Mouse (Mus musculus) kidney, postnatal 25 days (tissue): ENCODE measurements at regions not wholly inside any gene's neighbourhood (a gene's known extent, or its start where the extent isn't known, plus 50 kb on each side); places are given as distances from the start of the nearest gene placed in this dataset.

ENCODE experiments used
- DNase-seq, 2 experiments: peaks; one replicate each; pipeline ENCODE4 v3.0.0; 2021; ENCODE audit warnings: mixed read lengths in 2 of 2

GRCm38 (mm10) chr6:14044654-14045053 lies 173.3 kb upstream of the 2610001J05Rik start:
- DNase-seq: no peak

GRCm38 (mm10) chr6:14025898-14026297 lies 154.6 kb upstream of the 2610001J05Rik start:
- no peak for DNase-seq

- DNase-seq: no peak
Measured at GRCm38 (mm10) chr6:14018928-14019327, 147.6 kb upstream of the 2610001J05Rik start.

- no peak for DNase-seq
Measured at GRCm38 (mm10) chr6:13982606-13983389, 111.5 kb upstream of the 2610001J05Rik start.

GRCm38 (mm10) chr6:13974710-13975506 lies 103.6 kb upstream of the 2610001J05Rik start:
- no peak for DNase-seq

- DNase-seq: no peak
Measured at GRCm38 (mm10) chr6:13964471-13964870, 93.2 kb upstream of the 2610001J05Rik start.

- DNase-seq: no peak
Measured at GRCm38 (mm10) chr6:13964013-13964412, 92.7 kb upstream of the 2610001J05Rik start.

GRCm38 (mm10) chr6:13949640-13950039 lies 78.3 kb upstream of the 2610001J05Rik start:
- no peak for DNase-seq

- no peak for DNase-seq
Measured at GRCm38 (mm10) chr6:13920809-13921760, 49.8 kb upstream of the 2610001J05Rik start.
